In the genomic region with DNA sequence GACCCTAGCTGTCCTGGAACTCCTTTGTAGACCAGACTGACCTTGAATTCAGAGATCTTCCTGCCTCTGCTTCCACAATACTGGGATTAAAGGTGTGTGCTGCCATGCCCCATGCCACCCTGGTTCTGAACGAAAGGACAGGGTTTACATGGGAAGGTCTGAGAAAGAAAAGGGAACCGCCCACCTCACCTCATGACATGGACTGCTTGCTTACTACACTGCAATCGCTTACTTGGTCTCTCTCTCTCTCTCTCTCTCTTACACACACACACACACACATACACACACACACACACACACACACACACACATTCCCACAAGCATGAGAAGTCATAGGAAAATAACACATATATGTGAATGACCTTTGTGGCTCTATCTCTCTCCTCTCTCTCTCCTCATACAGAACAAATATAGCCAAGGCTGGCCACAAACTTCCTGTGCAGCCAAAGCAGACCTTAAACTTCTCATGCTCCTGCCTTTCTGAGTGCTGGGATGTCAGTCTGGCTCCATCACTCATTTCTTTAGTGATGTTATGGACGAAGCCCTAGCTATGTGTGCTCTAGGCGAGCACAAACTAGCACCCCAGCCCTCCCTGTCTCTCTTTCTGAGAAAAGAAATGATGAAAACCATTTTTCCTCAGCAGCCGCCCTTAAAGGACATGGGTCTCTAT, we compare ENCODE assay signal across 11 mouse cellular contexts.
DNase-seq lines count a peak whose midpoint lies in the region; ATAC-seq and TF ChIP-seq lines count a peak whose summit lies in the region.
"Had no signal": no experiment of that assay in that cellular context is flagged by ENCODE, and none has a peak within 500 bp of the region (broad histone marks: within the 10 kb centered on the region; RNA-seq: fewer than 3 reads in every experiment).

No protein-coding gene starts in this region.

- H3K4me2 ChIP-seq in kidney, postnatal 0 days (ENCODE audit: low read length) = no peak overlapping the region
- no peak overlapping the region for H3K4me2 ChIP-seq in forebrain, embryonic 16.5 days (ENCODE audit: low read length)
- H3K4me2 ChIP-seq: neural tube, embryonic 12.5 days had no signal

- H3K4me1 ChIP-seq in kidney, postnatal 0 days (replicated peaks; ENCODE audit: insufficient read depth, low read length) = peaks cover 20% of the 10 kb centered on the region
- H3K4me1 ChIP-seq in forebrain, embryonic 16.5 days (replicated peaks; ENCODE audit: control insufficient read depth, insufficient read depth, low read length) = peaks cover 3% of the 10 kb centered on the region

- no peak for TF ChIP-seq CTCF in gastrocnemius, adult 2 months (IDR thresholded peaks at IDR 0.05)
- no peak for TF ChIP-seq CTCF in kidney, postnatal 0 days (IDR thresholded peaks at IDR 0.05; ENCODE audit: low read depth)

- no peak for DNase-seq in gastrocnemius, adult 2 months
- DNase-seq in gastrocnemius, adult 18-20 months (ENCODE audit: low spot score) = no peak
- DNase-seq in kidney, postnatal 0 days (ENCODE audit: low spot score) = no peak
- no peak for DNase-seq in kidney, adult 8-10 months
- no peak for DNase-seq in urinary bladder, postnatal 10 days (ENCODE audit: low spot score)
- DNase-seq: cerebellum, postnatal 36 days; right cerebral cortex, postnatal 4 days had no signal

- H3K27me3 ChIP-seq in kidney, postnatal 0 days (ENCODE audit: insufficient read depth, low read length) = no peaks in the 10 kb centered on the region
- no peaks in the 10 kb centered on the region for H3K27me3 ChIP-seq in forebrain, embryonic 16.5 days (replicated peaks; ENCODE audit: control insufficient read depth, insufficient read depth, low read length)
- H3K27me3 ChIP-seq: neural tube, embryonic 12.5 days had no signal

- ATAC-seq in kidney, postnatal 0 days (replicated peaks; ENCODE audit: low FRiP score, low read depth) = no peak
- ATAC-seq in activated CD4-positive, CD25-positive, alpha-beta regulatory T cell, adult 4 months = peak; percentile 37
- ATAC-seq in megakaryocyte, adult 5-6 weeks (ENCODE audit: poor library complexity, severe bottlenecking) = 0 out of 2 replicates have a peak, but pooled peaks have one; percentile 19
- ATAC-seq in forebrain, embryonic 16.5 days = no peak

- H3K9ac ChIP-seq in kidney, postnatal 0 days (ENCODE audit: low read depth, low read length) = no peak overlapping the region
- H3K9ac ChIP-seq in forebrain, embryonic 16.5 days (replicated peaks; ENCODE audit: low read depth, low read length) = no peak overlapping the region
- H3K9ac ChIP-seq: neural tube, embryonic 12.5 days had no signal

- intact Hi-C loops in gastrocnemius, adult 2 months (cut with DNase I) = no loop called here

- no peaks in the 10 kb centered on the region for H3K9me3 ChIP-seq in kidney, postnatal 0 days (replicated peaks; ENCODE audit: low read length)
- H3K9me3 ChIP-seq in forebrain, embryonic 16.5 days (ENCODE audit: control insufficient read depth, low read length) = no peaks in the 10 kb centered on the region
- H3K9me3 ChIP-seq: neural tube, embryonic 12.5 days had no signal

- no peaks in the 10 kb centered on the region for H3K36me3 ChIP-seq in kidney, postnatal 0 days (ENCODE audit: insufficient read depth, low read length)
- no peaks in the 10 kb centered on the region for H3K36me3 ChIP-seq in forebrain, embryonic 16.5 days (ENCODE audit: control insufficient read depth, insufficient read depth)
- H3K36me3 ChIP-seq: neural tube, embryonic 12.5 days had no signal

- peak overlapping the region; percentile 31; the same call in 1 of the 2 replicates for H3K27ac ChIP-seq in gastrocnemius, adult 2 months
- H3K27ac ChIP-seq in kidney, postnatal 0 days = peak overlapping the region; percentile 25; the same call in 1 of the 2 replicates
- no peak overlapping the region for H3K27ac ChIP-seq in forebrain, embryonic 16.5 days (ENCODE audit: low read length)
- H3K27ac ChIP-seq: neural tube, embryonic 12.5 days had no signal

- no peak overlapping the region for H3K4me3 ChIP-seq in gastrocnemius, adult 2 months
- H3K4me3 ChIP-seq in kidney, postnatal 0 days (replicated peaks; ENCODE audit: low read depth, low read length) = no peak overlapping the region
- H3K4me3 ChIP-seq in forebrain, embryonic 16.5 days (replicated peaks; ENCODE audit: low read length) = no peak overlapping the region
- H3K4me3 ChIP-seq: neural tube, embryonic 12.5 days had no signal

- 79% methylated on average over 6 of the region's 6 CpGs for whole genome bisulfite sequencing in kidney, postnatal 0 days
- WGBS in forebrain, embryonic 16.5 days = 78% methylated on average over 6 of the region's 6 CpGs

Comparison
In these comparisons a context has a peak if more than half of its experiments do, and no peak if none do; other contexts are left out.
1. ATAC-seq: peak in activated CD4-positive, CD25-positive, alpha-beta regulatory T cell, adult 4 months (single experiment) and megakaryocyte, adult 5-6 weeks (single experiment); none in kidney, postnatal 0 days (single experiment) and forebrain, embryonic 16.5 days (single experiment).